Mouse (Mus musculus) monocyte, adult 2 months (primary cell): ENCODE measurements around the gene Rpp25l.
A peak's percentile ranks its signal among the peaks of the same experiment; 100 is the strongest.
"Not testable (repeated sequence)": the region's sequence is repeated elsewhere in the genome, so short reads cannot be mapped to it uniquely, and the experiment has no call there.

Experiments
- DNase-seq, 2 experiments: peaks; one replicate each; pipeline ENCODE4 v3.0.0; 2022; ENCODE audit warnings: low spot score in 2 of 2, low read depth in 1 of 2

Gene Rpp25l

GRCm38 (mm10) chr4:41713197-41714067 lies at the start of gene Rpp25l:
TSS of gene Rpp25l (minus strand) at chr4:41713534.
- DNase-seq, result peak; percentile 31 to 64

GRCm38 (mm10) chr4:41762688-41763114 lies 49.4 kb upstream of the Rpp25l start:
- not testable (repeated sequence) for DNase-seq

- DNase-seq, result no peak
Measured at GRCm38 (mm10) chr4:41762099-41762687, 48.9 kb upstream of the Rpp25l start.

- DNase-seq, result no peak
Measured at GRCm38 (mm10) chr4:41761680-41762079, 48.3 kb upstream of the Rpp25l start.

- DNase-seq, result no peak
Measured at GRCm38 (mm10) chr4:41760911-41761310, 47.6 kb upstream of the Rpp25l start.

GRCm38 (mm10) chr4:41760288-41760721 lies 47.0 kb upstream of the Rpp25l start:
- DNase-seq, result peak; percentile 27 to 38

- DNase-seq, result no peak
Measured at GRCm38 (mm10) chr4:41759656-41760287, 46.4 kb upstream of the Rpp25l start.

GRCm38 (mm10) chr4:41759206-41759605 lies 45.9 kb upstream of the Rpp25l start:
- no peak for DNase-seq

- no peak for DNase-seq
Measured at GRCm38 (mm10) chr4:41758701-41759100, 45.4 kb upstream of the Rpp25l start.

- DNase-seq, result no peak
Measured at GRCm38 (mm10) chr4:41758021-41758420, 44.7 kb upstream of the Rpp25l start.

- DNase-seq, result no peak
Measured at GRCm38 (mm10) chr4:41757321-41757720, 44.0 kb upstream of the Rpp25l start.

- DNase-seq, result no peak
Measured at GRCm38 (mm10) chr4:41756440-41756839, 43.1 kb upstream of the Rpp25l start.

GRCm38 (mm10) chr4:41755338-41756305 lies 42.3 kb upstream of the Rpp25l start, which contains the start of gene Sigmar1:
TSS of gene Sigmar1 (minus strand) at chr4:41756157.
- DNase-seq, result peak; percentile 48 to 78

- DNase-seq, result no peak
Measured at GRCm38 (mm10) chr4:41754797-41755337, 41.5 kb upstream of the Rpp25l start, which contains the start of gene Galt. TSS of gene Galt (plus strand) at chr4:41755228.

- no peak for DNase-seq
Measured at GRCm38 (mm10) chr4:41745021-41745420, 31.7 kb upstream of the Rpp25l start.

- no peak for DNase-seq
Measured at GRCm38 (mm10) chr4:41744131-41744530, 30.8 kb upstream of the Rpp25l start.

- peak; percentile 68 to 82 for DNase-seq
Measured at GRCm38 (mm10) chr4:41741158-41741560, 27.8 kb upstream of the Rpp25l start.

GRCm38 (mm10) chr4:41740380-41741157 lies 27.2 kb upstream of the Rpp25l start:
- no peak for DNase-seq

GRCm38 (mm10) chr4:41739260-41739659 lies 25.9 kb upstream of the Rpp25l start:
- no peak for DNase-seq

- DNase-seq, result no peak
Measured at GRCm38 (mm10) chr4:41738256-41738603, 24.9 kb upstream of the Rpp25l start.
